Mouse (Mus musculus) embryonic fibroblast, embryonic 13.5 days (primary cell): ENCODE data around the gene Slc2a3.

ENCODE experiments used
- CTCF ChIP-seq: IDR thresholded peaks from 2 replicates; pipeline ENCODE4 v1.5.1; 2011; ENCODE audit warnings: mild to moderate bottlenecking, control low read depth, low read length, moderate library complexity, borderline replicate concordance; ENCODE audit not compliant: insufficient read depth
- POLR2A ChIP-seq: IDR thresholded peaks from 2 replicates; pipeline ENCODE4 v1.6.1; 2011; ENCODE audit warnings: low read depth, mild to moderate bottlenecking, control low read depth, low read length, moderate library complexity

DNA sequence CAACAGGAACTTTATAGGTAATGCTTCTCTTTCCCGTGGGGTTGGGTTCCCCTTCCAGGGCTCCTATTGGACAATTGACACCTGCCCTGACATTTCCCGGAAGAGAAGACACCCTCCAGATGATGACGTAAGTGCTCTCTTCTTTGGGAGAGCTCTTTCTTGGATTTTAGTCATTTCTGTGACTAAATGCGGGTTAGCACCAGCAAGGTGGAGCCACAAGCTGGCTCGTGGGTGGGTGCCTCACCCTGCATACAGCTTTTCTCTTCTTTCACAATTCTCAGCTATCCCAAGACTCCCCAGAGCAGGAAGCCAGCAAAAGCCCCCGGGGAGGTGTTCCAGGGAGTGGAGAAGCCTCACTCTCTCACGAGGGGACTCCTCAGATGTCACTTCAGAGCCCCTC is 31.4 kb upstream of the Slc2a3 start:
- TF ChIP-seq CTCF (no peak), POLR2A (no peak)
